Mouse (Mus musculus): ENCODE data around the gene Rin2. TPM values are rescaled to one million over a fixed set of nuclear protein-coding genes. Genes with fewer than 3 reads are reported as not detected.

The Rin2 gene
- total and polyA plus RNA-seq, 3 experiments = 0.44 TPM; not detected in 2

DNA sequence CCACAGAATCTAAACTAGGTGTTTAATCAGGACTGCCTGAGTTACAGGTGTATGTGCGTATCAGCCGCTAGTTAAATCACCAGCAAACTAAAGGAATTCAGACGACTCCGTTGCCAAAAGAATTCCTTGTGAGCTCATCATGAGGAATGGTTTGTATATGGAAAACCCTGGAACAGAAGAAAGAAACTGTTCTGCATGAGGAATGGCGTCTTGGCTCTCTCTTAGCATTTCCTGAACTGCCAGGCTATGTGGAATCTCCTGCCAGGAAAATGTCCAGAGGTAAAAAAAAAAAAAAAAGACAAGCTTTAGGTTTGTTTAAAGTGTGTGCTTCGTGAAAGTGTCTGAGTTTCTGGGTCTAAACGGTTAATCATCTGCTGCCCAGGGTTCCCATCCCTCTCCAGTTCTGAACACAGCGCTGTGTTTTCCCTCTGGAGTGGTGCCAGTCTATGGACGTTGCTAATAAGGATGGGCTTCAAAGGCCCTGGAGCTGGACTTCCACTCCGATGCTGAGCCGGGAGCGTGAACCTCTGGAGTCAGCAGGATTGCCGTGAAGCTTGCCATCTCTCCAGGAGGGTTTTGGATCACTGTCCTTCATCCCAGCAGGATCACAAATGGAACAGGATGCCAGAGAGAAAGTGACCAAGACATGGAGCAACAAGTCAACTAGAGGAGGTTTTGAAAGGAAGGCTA is 109.4 kb downstream of the Rin2 start:
- no peak for ATAC-seq (ENCODE audit: extremely low read depth, insufficient number of reproducible peaks, low FRiP score, poor library complexity, severe bottlenecking)
- Histone ChIP-seq H3K36me3 (replicated peaks) (no peaks in the 10 kb centered on the region), H3K4me1 (ENCODE audit: insufficient read depth, low read depth, low read length) (no peaks in the 10 kb centered on the region), H3K4me3 (ENCODE audit: low read depth, low read length) (no peak overlapping the region), H3K9me3 (replicated peaks) (peaks cover 51% of the 10 kb centered on the region), H3K27me3 (ENCODE audit: insufficient read depth, low read length) (no peaks in the 10 kb centered on the region)
- no peak for DNase-seq (ENCODE audit: low spot score)
- TF ChIP-seq GATA2 (IDR thresholded peaks at IDR 0.05; ENCODE audit: borderline replicate concordance, low read depth, low read length) = no peak

DNA sequence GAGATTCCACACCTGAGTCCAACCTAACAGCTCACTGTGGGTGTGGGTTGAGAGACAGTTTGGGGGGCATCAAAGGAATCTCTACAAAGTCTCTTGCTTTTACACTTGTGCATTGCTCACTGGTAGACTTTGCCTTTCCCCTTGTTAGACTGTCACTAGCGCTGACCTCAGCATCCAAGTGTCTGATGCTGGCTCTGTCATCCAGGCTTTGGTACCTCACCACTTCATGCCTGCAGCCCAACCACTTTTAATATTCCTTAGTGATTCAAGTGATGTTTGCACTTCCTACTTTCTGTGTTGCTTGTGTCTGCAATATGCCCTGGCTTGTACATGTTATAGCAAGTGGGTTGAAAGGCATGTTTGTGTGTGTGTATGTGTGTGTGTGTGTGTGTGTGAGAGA is 109.9 kb downstream of the Rin2 start:
- DNase-seq (ENCODE audit: low spot score) (no peak), ATAC-seq (ENCODE audit: extremely low read depth, insufficient number of reproducible peaks, low FRiP score, poor library complexity, severe bottlenecking) (no peak)
- Histone ChIP-seq H3K27me3 (ENCODE audit: insufficient read depth, low read length) (no peaks in the 10 kb centered on the region), H3K9me3 (replicated peaks) (peaks cover 49% of the 10 kb centered on the region), H3K4me1 (ENCODE audit: insufficient read depth, low read depth, low read length) (no peaks in the 10 kb centered on the region), H3K4me3 (ENCODE audit: low read depth, low read length) (no peak overlapping the region), H3K36me3 (replicated peaks) (no peaks in the 10 kb centered on the region)
- TF ChIP-seq GATA2 (IDR thresholded peaks at IDR 0.05; ENCODE audit: borderline replicate concordance, low read depth, low read length) (no peak), TAL1 (conservative IDR thresholded peaks at IDR 0.05; ENCODE audit: low read depth, low read length) (no peak), POLR2AphosphoS5 (IDR thresholded peaks at IDR 0.05; ENCODE audit: insufficient replicate concordance, low read depth, low read length) (no peak), GATA1 (IDR thresholded peaks at IDR 0.05; ENCODE audit: borderline replicate concordance, low read length) (no peak), CTCF (IDR thresholded peaks at IDR 0.05; ENCODE audit: low read depth, low read length) (no peak)

DNA sequence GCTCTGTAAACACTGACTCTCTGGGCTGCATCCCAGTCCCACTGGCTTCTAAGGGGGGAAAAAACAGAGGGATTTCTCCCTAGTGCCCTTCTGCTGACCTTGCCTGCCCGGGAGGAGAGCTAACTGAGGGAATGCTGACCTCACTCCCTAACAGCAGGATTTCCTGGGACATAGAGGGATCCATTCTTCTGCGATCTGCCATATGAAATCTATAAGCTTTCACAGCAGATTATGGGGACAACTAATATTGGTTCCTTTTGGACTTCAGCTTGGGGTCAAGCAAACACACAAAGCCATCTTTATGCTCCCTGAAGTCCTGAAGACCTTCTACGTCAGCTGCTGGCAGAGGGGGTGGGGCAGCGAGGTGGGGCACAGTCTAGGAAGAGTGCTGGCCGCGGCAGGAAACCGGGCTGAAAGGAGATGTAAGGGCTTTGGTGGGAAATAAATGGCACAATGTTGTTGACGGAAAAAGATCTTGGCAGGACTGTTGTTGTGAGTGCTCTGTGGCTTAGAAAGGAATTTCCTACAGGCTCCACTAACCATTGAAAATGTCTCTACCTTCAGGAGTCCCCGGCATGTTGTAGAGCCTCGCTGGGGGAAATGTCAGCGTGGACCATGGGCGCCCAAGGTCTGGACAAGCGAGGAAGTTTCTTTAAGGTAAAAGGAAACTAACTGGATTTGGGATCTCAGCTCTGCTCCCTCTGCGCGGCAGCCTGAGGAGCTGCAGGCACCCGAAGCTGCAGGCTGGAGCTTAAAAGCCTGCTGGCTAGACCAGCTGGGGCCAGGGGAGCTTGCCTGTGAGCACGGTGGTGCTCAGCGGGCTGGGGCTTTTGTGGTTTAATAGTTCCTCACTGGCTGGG is 111.0 kb downstream of the Rin2 start:
- H3K27me3 ChIP-seq (ENCODE audit: insufficient read depth, low read length) = no peaks in the 10 kb centered on the region
- no peak overlapping the region for H3K4me3 ChIP-seq (ENCODE audit: low read depth, low read length)
- DNase-seq (ENCODE audit: low spot score) (no peak), ATAC-seq (ENCODE audit: extremely low read depth, insufficient number of reproducible peaks, low FRiP score, poor library complexity, severe bottlenecking) (no peak)
- H3K9me3 ChIP-seq (replicated peaks) = peaks cover 54% of the 10 kb centered on the region
- no peaks in the 10 kb centered on the region for H3K4me1 ChIP-seq (ENCODE audit: insufficient read depth, low read depth, low read length)
- TF ChIP-seq CTCF (IDR thresholded peaks at IDR 0.05; ENCODE audit: low read depth, low read length) (no peak), TAL1 (conservative IDR thresholded peaks at IDR 0.05; ENCODE audit: low read depth, low read length) (no peak), POLR2AphosphoS5 (IDR thresholded peaks at IDR 0.05; ENCODE audit: insufficient replicate concordance, low read depth, low read length) (no peak), GATA1 (IDR thresholded peaks at IDR 0.05; ENCODE audit: borderline replicate concordance, low read length) (no peak), GATA2 (IDR thresholded peaks at IDR 0.05; ENCODE audit: borderline replicate concordance, low read depth, low read length) (no peak)
- H3K36me3 ChIP-seq (replicated peaks) = no peaks in the 10 kb centered on the region

DNA sequence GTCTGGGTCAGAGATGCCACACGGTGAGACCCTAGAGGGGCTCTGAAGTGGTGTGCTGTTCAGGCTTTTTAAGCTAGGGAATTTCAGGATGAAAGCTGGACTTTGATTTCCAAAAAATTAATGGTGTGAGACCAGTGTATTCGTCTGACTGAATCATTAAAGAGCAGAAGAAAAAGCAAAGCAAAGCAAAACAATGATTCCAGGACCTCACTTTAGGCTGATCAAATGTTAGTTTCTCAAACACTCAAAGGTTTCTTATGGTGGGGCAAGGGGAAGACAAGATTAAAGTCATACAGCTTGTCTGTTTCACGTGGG is 111.6 kb downstream of the Rin2 start:
- Histone ChIP-seq H3K27me3 (ENCODE audit: insufficient read depth, low read length) (no peaks in the 10 kb centered on the region), H3K36me3 (replicated peaks) (no peaks in the 10 kb centered on the region), H3K4me3 (ENCODE audit: low read depth, low read length) (no peak overlapping the region), H3K9me3 (replicated peaks) (peaks cover 49% of the 10 kb centered on the region), H3K4me1 (ENCODE audit: insufficient read depth, low read depth, low read length) (no peaks in the 10 kb centered on the region)
- DNase-seq (ENCODE audit: low spot score) (no peak), ATAC-seq (ENCODE audit: extremely low read depth, insufficient number of reproducible peaks, low FRiP score, poor library complexity, severe bottlenecking) (no peak)
- TF ChIP-seq CTCF (IDR thresholded peaks at IDR 0.05; ENCODE audit: low read depth, low read length) (no peak), GATA1 (IDR thresholded peaks at IDR 0.05; ENCODE audit: borderline replicate concordance, low read length) (no peak), TAL1 (conservative IDR thresholded peaks at IDR 0.05; ENCODE audit: low read depth, low read length) (no peak), POLR2AphosphoS5 (IDR thresholded peaks at IDR 0.05; ENCODE audit: insufficient replicate concordance, low read depth, low read length) (no peak)

DNA sequence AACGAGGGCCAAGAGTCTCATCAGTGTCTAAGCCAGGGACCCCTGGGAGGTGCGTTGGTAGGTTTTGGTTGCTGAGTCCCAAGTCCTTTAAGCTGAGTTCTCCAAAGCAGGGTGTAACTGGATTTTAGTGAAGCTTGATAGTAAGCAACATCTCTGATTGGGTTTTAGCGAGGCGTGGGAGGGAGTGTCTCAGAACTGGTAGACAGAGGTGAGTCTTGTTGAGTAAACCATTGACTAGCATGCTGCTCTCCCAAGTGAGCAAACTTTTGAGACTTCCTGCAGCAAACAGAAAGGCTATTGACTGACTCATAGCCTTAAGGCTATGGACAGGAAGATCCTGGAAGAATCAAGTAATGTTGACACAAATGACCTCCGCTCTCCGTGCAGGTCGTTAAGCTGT is 112.5 kb downstream of the Rin2 start:
- DNase-seq (ENCODE audit: low spot score) = no peak
- no peak for ATAC-seq (ENCODE audit: extremely low read depth, insufficient number of reproducible peaks, low FRiP score, poor library complexity, severe bottlenecking)
- Histone ChIP-seq H3K4me1 (ENCODE audit: insufficient read depth, low read depth, low read length) (no peaks in the 10 kb centered on the region), H3K36me3 (replicated peaks) (no peaks in the 10 kb centered on the region), H3K27me3 (ENCODE audit: insufficient read depth, low read length) (no peaks in the 10 kb centered on the region), H3K4me3 (ENCODE audit: low read depth, low read length) (no peak overlapping the region), H3K9me3 (replicated peaks) (peaks cover 58% of the 10 kb centered on the region)
- TF ChIP-seq GATA2 (IDR thresholded peaks at IDR 0.05; ENCODE audit: borderline replicate concordance, low read depth, low read length) (no peak), TAL1 (conservative IDR thresholded peaks at IDR 0.05; ENCODE audit: low read depth, low read length) (no peak)

DNA sequence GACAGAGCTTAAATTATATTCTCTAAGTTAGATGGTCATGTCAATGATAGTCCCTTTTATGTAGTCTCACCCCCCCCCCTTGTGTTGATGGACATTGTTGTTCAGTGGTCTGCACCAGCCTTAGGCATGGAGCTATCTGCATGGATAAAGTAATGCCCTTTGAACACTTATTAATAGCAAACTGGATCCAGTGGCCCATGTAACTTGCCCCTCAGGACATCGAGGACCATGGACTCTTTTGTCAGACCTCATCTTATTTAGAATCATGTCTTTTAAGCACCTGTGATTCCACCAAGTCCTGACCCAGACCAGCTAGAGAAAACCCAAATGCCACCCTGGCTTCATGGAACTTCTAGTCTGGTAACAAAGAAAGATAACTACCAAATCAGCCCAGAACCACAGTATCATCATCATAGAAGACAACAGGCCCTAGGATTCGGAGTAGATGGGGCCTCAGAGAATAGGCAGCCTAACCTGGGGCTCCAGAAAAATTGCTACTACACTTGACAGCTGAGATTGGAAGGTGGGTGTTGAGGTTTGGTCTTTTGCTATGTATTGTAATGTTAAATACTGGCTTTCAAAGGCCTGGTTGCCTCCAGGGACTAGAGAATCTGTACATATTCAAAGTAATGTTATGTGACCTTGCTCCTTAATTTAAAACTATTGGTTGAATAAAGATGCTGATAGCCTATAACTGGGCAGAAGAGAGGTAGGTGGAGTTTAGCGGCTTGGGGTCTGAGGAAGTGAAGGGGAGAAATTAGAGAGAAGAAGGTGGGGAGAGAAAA is 113.7 kb downstream of the Rin2 start:
- no peak for TF ChIP-seq GATA1 (IDR thresholded peaks at IDR 0.05; ENCODE audit: borderline replicate concordance, low read length)
- no peak for DNase-seq (ENCODE audit: low spot score)
- H3K4me1 ChIP-seq (ENCODE audit: insufficient read depth, low read depth, low read length) = no peaks in the 10 kb centered on the region

More for the DNA sequence above, 113.7 kb downstream of the Rin2 start:
- no peaks in the 10 kb centered on the region for H3K36me3 ChIP-seq (replicated peaks)
- no peak for ATAC-seq (ENCODE audit: extremely low read depth, insufficient number of reproducible peaks, low FRiP score, poor library complexity, severe bottlenecking)
- peaks cover 58% of the 10 kb centered on the region for H3K9me3 ChIP-seq (replicated peaks)
- no peaks in the 10 kb centered on the region for H3K27me3 ChIP-seq (ENCODE audit: insufficient read depth, low read length)
- H3K4me3 ChIP-seq (ENCODE audit: low read depth, low read length) = no peak overlapping the region

Measured in G1E (cell line).